Mouse (Mus musculus) CH12.LX (cell line): ENCODE measurements around the gene Pfkfb4. TPM values are rescaled to one million over a fixed set of nuclear protein-coding genes. Genes with fewer than 3 reads are reported as not detected.

Source experiments
- DNase-seq: peaks from one replicate; pipeline ENCODE4 v3.0.0-alpha.2; 2013; ENCODE audit errors: extremely low read depth
- H3K27ac ChIP-seq: 2 replicates; pipeline ENCODE4 v1.5.1; 2012; ENCODE audit warnings: low read depth, mild to moderate bottlenecking, control low read depth, moderate library complexity; ENCODE audit not compliant: insufficient read depth
- H3K27me3 ChIP-seq: replicated peaks from 2 replicates; pipeline ENCODE3; 2012; ENCODE audit warnings: inconsistent platforms
- H3K36me3 ChIP-seq, 2 experiments: replicated peaks in 1 of 2; 2 replicates each; pipeline versions ENCODE3 to v1.6.1; 2012; ENCODE audit warnings: inconsistent platforms in 1 of 2, low read length in 1 of 2, mild to moderate bottlenecking in 1 of 2, mixed read lengths in 1 of 2, moderate library complexity in 1 of 2; ENCODE audit not compliant: control insufficient read depth in 1 of 2, insufficient read depth in 1 of 2
- H3K4me1 ChIP-seq, 2 experiments: 2 replicates each; pipeline ENCODE4 v1.6.1; 2012; ENCODE audit warnings: inconsistent platforms in 1 of 2, moderate library complexity in 1 of 2; ENCODE audit not compliant: insufficient read depth in 2 of 2, control insufficient read depth in 1 of 2
- H3K4me2 ChIP-seq: 2 replicates; pipeline ENCODE4 v1.6.1; 2012; ENCODE audit warnings: low read depth, mild to moderate bottlenecking, control low read depth; ENCODE audit not compliant: poor library complexity, insufficient read depth, severe bottlenecking
- H3K4me3 ChIP-seq, 3 experiments: fragments of 150-350 bp in 1 of 3; sonication (generic) in 1 of 3; replicated peaks in 1 of 3; 2 replicates each; pipeline versions ENCODE3 to v1.5.1; 2011 to 2012; ENCODE audit warnings: low read depth in 2 of 3, low read length in 2 of 3, mild to moderate bottlenecking in 2 of 3, moderate library complexity in 2 of 3, control low read depth in 1 of 3, improper control_type of control experiment in 1 of 3, inconsistent platforms in 1 of 3, mixed read lengths in 1 of 3; ENCODE audit not compliant: poor library complexity in 1 of 3
- H3K79me2 ChIP-seq: replicated peaks from 2 replicates; pipeline ENCODE4 v1.6.1; 2012; ENCODE audit warnings: mild to moderate bottlenecking, moderate library complexity; ENCODE audit not compliant: control insufficient read depth, poor library complexity, insufficient read depth, severe bottlenecking; ENCODE audit errors: extremely low read depth
- H3K9ac ChIP-seq: 2 replicates; pipeline ENCODE4 v1.6.1; 2012; ENCODE audit warnings: low read depth, mild to moderate bottlenecking, control low read depth, moderate library complexity; ENCODE audit not compliant: insufficient read depth
- H3K9me3 ChIP-seq: replicated peaks from 2 replicates; pipeline ENCODE3; 2012; ENCODE audit warnings: low read length, inconsistent platforms, mixed read lengths
- BHLHE40 ChIP-seq: IDR thresholded peaks from 2 replicates; pipeline ENCODE4 v1.6.1; 2011; ENCODE audit warnings: mild to moderate bottlenecking, low read depth, low read length, improper control_type of control experiment
- CTCF ChIP-seq, 2 experiments: IDR thresholded peaks in 1 of 2; conservative IDR thresholded peaks in 1 of 2; 2 replicates each; pipeline ENCODE4 v1.5.1; 2011 to 2012; ENCODE audit warnings: low read depth in 2 of 2, low read length in 2 of 2, improper control_type of control experiment in 1 of 2, inconsistent platforms in 1 of 2, mild to moderate bottlenecking in 1 of 2, moderate library complexity in 1 of 2
- E2F4 ChIP-seq: IDR thresholded peaks from 2 replicates; pipeline ENCODE4 v1.6.1; 2011; ENCODE audit warnings: low read depth, low read length, improper control_type of control experiment; ENCODE audit not compliant: insufficient replicate concordance
- ELF1 ChIP-seq: IDR thresholded peaks from 2 replicates; pipeline ENCODE4 v1.6.1; 2014; ENCODE audit warnings: low read depth, mild to moderate bottlenecking, inconsistent platforms, low read length, improper control_type of control experiment
- EP300 ChIP-seq: IDR thresholded peaks from 2 replicates; pipeline ENCODE4 v1.6.1; 2011; ENCODE audit warnings: low read length, improper control_type of control experiment
- ETS1 ChIP-seq: conservative IDR thresholded peaks from 2 replicates; pipeline ENCODE4 v1.6.1; 2012; ENCODE audit warnings: low read depth, mild to moderate bottlenecking, inconsistent platforms, low read length, improper control_type of control experiment, moderate library complexity
- HCFC1 ChIP-seq: IDR thresholded peaks from 2 replicates; pipeline ENCODE4 v1.6.1; 2012; ENCODE audit warnings: low read depth, mild to moderate bottlenecking, inconsistent platforms, low read length, improper control_type of control experiment
- IRF4 ChIP-seq: IDR thresholded peaks from 2 replicates; pipeline ENCODE4 v1.6.1; 2014; ENCODE audit warnings: low read depth, mild to moderate bottlenecking, inconsistent platforms, low read length, improper control_type of control experiment
- JUN ChIP-seq: IDR thresholded peaks from 2 replicates; pipeline ENCODE4 v1.6.1; 2011; ENCODE audit warnings: low read depth, mild to moderate bottlenecking, low read length, improper control_type of control experiment, moderate library complexity; ENCODE audit not compliant: insufficient read depth
- KAT2A ChIP-seq: IDR thresholded peaks from 2 replicates; pipeline ENCODE4 v1.6.1; 2012; ENCODE audit warnings: low read length, improper control_type of control experiment, inconsistent platforms; ENCODE audit not compliant: insufficient replicate concordance
- MAX ChIP-seq: IDR thresholded peaks from 2 replicates; pipeline ENCODE4 v1.6.1; 2011; ENCODE audit warnings: low read length, improper control_type of control experiment
- MAZ ChIP-seq: IDR thresholded peaks from 2 replicates; pipeline ENCODE4 v1.6.1; 2012; ENCODE audit warnings: low read depth, mild to moderate bottlenecking, inconsistent platforms, low read length, improper control_type of control experiment, moderate library complexity
- MEF2A ChIP-seq: IDR thresholded peaks from 2 replicates; pipeline ENCODE4 v1.6.1; 2014; ENCODE audit warnings: low read depth, mild to moderate bottlenecking, inconsistent platforms, low read length, improper control_type of control experiment, borderline replicate concordance
- MXI1 ChIP-seq: IDR thresholded peaks from 2 replicates; pipeline ENCODE4 v1.6.1; 2011; ENCODE audit warnings: mild to moderate bottlenecking, low read depth, low read length, improper control_type of control experiment
- MYC ChIP-seq: IDR thresholded peaks from 2 replicates; pipeline ENCODE4 v1.6.1; 2011; ENCODE audit warnings: low read depth, mild to moderate bottlenecking, improper control_type of control experiment, low read length
- NELFE ChIP-seq: IDR thresholded peaks from 2 replicates; pipeline ENCODE4 v1.6.1; 2011; ENCODE audit warnings: low read depth, low read length, improper control_type of control experiment
- NRF1 ChIP-seq: IDR thresholded peaks from 2 replicates; pipeline ENCODE4 v1.6.1; 2014; ENCODE audit warnings: low read depth, mild to moderate bottlenecking, inconsistent platforms, low read length, improper control_type of control experiment, moderate library complexity
- POLR2A ChIP-seq: IDR thresholded peaks from 2 replicates; pipeline ENCODE4 v1.6.1; 2011; ENCODE audit warnings: low read depth, mild to moderate bottlenecking, improper control_type of control experiment, low read length
- POLR2AphosphoS2 ChIP-seq: IDR thresholded peaks from 2 replicates; pipeline ENCODE4 v1.6.1; 2011; ENCODE audit warnings: low read depth, low read length, improper control_type of control experiment
- SIN3A ChIP-seq: IDR thresholded peaks from 2 replicates; pipeline ENCODE4 v1.6.1; 2012; ENCODE audit warnings: low read length, improper control_type of control experiment, inconsistent platforms
- SMC3 ChIP-seq: IDR thresholded peaks from 2 replicates; pipeline ENCODE4 v1.6.1; 2011; ENCODE audit warnings: low read depth, low read length, improper control_type of control experiment
- TBP ChIP-seq: conservative IDR thresholded peaks from 2 replicates; pipeline ENCODE4 v1.6.1; 2011; ENCODE audit warnings: low read depth, low read length, improper control_type of control experiment
- TCF12 ChIP-seq: IDR thresholded peaks from 2 replicates; pipeline ENCODE4 v1.6.1; 2014; ENCODE audit warnings: low read depth, mild to moderate bottlenecking, inconsistent platforms, low read length, improper control_type of control experiment
- UBTF ChIP-seq: IDR thresholded peaks from 2 replicates; pipeline ENCODE4 v1.6.1; 2012; ENCODE audit warnings: low read depth, mild to moderate bottlenecking, inconsistent platforms, low read length, improper control_type of control experiment, moderate library complexity
- USF1 ChIP-seq: IDR thresholded peaks from 2 replicates; pipeline ENCODE4 v1.6.1; 2014; ENCODE audit warnings: low read depth, mild to moderate bottlenecking, inconsistent platforms, low read length, improper control_type of control experiment
- USF2 ChIP-seq: conservative IDR thresholded peaks from 2 replicates; pipeline ENCODE4 v1.6.1; 2011; ENCODE audit warnings: low read depth, low read length, improper control_type of control experiment
- ZMIZ1 ChIP-seq: IDR thresholded peaks from 2 replicates; pipeline ENCODE4 v1.6.1; 2012; ENCODE audit warnings: low read depth, mild to moderate bottlenecking, inconsistent platforms, low read length, improper control_type of control experiment
- dilution Hi-C: fragments of 300-500 bp; cut with MboI; formaldehyde crosslinking; loops from 2 replicates; pipeline ENCODE4 v1.14.3; 2020; ENCODE audit warnings: low sequenced_read_pairs; ENCODE audit not compliant: extremely low pct_unique_long_range_greater_than_20kb, extremely low pct_ligation_motif_present
- in situ Hi-C: fragments of 300-500 bp; cut with MboI; formaldehyde crosslinking; loops from 3 replicates; pipeline ENCODE4 v1.14.3; 2019; ENCODE audit warnings: low sequenced_read_pairs, low pct_ligation_motif_present, low pct_unique_long_range_greater_than_20kb, mixed read lengths
- polyA plus RNA-seq: library from polyadenylated mRNA; unstranded; fragments of >175 nt; gene quantifications from 2 replicates; pipeline ENCODE4 v1.2.1, GENCODE M21; 2012; ENCODE audit warnings: low read depth; ENCODE audit not compliant: insufficient read length
- total RNA-seq, 2 experiments: library from RNA; depleted of rRNA; stranded (reverse); fragments of 300-350 nt in 1 of 2; fragments of >200 nt in 1 of 2; gene quantifications; 2 replicates each; pipeline ENCODE4 v1.2.3; 2012 to 2014

The Pfkfb4 gene
- total RNA-seq (2012; rRNA removed) (4.5 and 5.1 TPM in 2 replicates), total RNA-seq (2014; rRNA removed) (5.9 and 6.5 TPM in 2 replicates), polyA plus RNA-seq (6.0 and 6.7 TPM in 2 replicates)

DNA sequence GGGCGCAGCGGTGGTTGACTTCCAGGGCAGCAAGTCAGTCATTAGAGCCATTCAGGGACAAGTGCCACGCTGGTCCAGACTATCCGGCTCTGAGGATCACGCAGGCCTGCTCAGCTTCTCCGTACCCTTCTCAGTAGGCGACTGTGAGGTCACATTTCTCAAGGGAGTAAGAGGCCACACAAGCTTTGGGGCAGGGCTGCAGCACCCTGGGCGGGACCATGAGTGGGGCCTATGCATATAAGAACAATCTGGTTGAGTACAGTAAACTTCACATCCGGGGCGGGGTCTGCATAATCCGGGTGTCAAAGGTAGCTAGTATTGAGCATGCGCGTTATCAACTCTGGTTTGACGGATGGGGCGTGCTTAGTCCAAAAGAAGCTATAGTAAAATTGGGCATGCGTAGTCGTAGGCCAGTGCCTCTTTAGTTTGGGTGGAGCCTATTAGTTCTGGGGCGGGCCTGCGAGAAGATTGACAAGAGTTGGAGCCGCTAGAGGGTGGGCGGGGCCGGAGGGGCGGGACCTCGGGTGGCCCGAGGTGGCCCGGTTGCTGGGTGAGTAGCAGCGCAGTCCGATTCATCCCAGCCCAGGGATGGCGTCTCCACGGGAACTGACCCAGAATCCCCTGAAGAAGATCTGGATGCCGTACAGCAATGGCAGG lies at the start of gene Pfkfb4:
Gene Pfkfb4 (plus strand): TSS at position 351 of the 657 bp plus-strand sequence.
- peak; percentile 100 for DNase-seq
- Histone ChIP-seq H3K27ac (peak within 1 kb of the TSS; percentile 67), H3K9ac (peak within 1 kb of the TSS; percentile 86), H3K79me2 (no peaks in the 10 kb centered on the region), H3K4me2 (peak within 1 kb of the TSS; percentile 99), H3K4me3 (peak within 1 kb of the TSS; percentile 60 to 77 (median 61)), H3K36me3 (no peaks in the 10 kb centered on the region), H3K27me3 (no peaks in the 10 kb centered on the region), H3K9me3 (no peaks in the 10 kb centered on the region), H3K4me1 (peaks cover 19 to 60% of the 10 kb centered on the region in 2 experiments)
- in situ Hi-C loops (no loop called here), dilution Hi-C loops (no loop called here)
- TF ChIP-seq SIN3A (peak; percentile 68), IRF4 (peak; percentile 51), BHLHE40 (peak; percentile 26; the same call in 1 of the 2 replicates), HCFC1 (peak; percentile 66), ELF1 (peak; percentile 55), MXI1 (peak; percentile 65; the same call in 1 of the 2 replicates), KAT2A (0 out of 2 replicates have a peak, but pooled peaks have one; percentile 60), NRF1 (peak; percentile 85), CTCF (conservative IDR thresholded peaks at IDR 0.05 in 1 of 2, IDR thresholded peaks at IDR 0.05 in 1 of 2; ENCODE audit: low read depth in 2 of 2, low read length in 2 of 2) (no peak), UBTF (no peak), E2F4 (0 out of 2 replicates have a peak, but pooled peaks have one; percentile 69), JUN (no peak), NELFE (peak; percentile 97), ETS1 (peak; percentile 44; the same call in 1 of the 2 replicates), USF2 (no peak), MEF2A (peak; percentile 75; the same call in 1 of the 2 replicates), TBP (peak; percentile 86; the same call in 1 of the 2 replicates), TCF12 (peak; percentile 90), ZMIZ1 (peak; percentile 94), MYC (peak; percentile 78), MAZ (peak; percentile 62), POLR2AphosphoS2 (peak; percentile 78; the same call in 1 of the 2 replicates), POLR2A (peak; percentile 96), USF1 (no peak), EP300 (peak; percentile 48; the same call in 1 of the 2 replicates), SMC3 (no peak), MAX (peak; percentile 83)
